Mouse (Mus musculus): ENCODE results near the gene Itgb2l. TPM values are rescaled to one million over a fixed set of nuclear protein-coding genes. Genes with fewer than 3 reads are reported as not detected.
A peak's percentile ranks its signal among the peaks of the same experiment; 100 is the strongest.

Itgb2l gene
- polyA plus RNA-seq (2015; fragmentation: Nextera tagmentation; extraction: Ambion mirVana), result 0.38 and 0.46 TPM in 2 replicates

DNA sequence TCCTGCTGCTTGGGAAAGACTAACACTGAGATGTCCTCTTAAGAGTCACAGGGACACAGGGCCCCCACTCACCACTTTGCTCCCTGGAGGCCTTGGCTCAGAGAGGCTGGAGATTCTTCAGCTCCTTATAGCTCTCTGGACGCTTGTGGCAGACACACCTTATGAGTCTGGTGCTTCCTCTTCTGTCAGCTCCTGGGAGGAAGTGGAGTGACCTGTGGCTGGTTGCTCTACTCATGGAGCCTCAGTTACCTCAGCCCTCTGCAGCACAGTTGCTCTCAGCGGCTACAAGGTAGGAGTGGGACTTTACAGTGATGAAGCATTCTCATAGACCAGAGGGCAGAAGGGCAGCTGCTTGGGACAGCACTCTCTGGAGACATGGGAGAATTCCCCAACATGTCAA, at the start of gene Itgb2l:
Gene Itgb2l (minus strand): TSS at position 152 of the 400 bp plus-strand sequence.
- no peak for ATAC-seq (ENCODE audit: low read depth)
- WGBS, result 56% methylated on average over 2 of the region's 2 CpGs
- no peak within 1 kb of the TSS for H3K4me2 ChIP-seq (ENCODE audit: low read depth, low read length)
- H3K4me3 ChIP-seq (ENCODE audit: low read length), result no peak within 1 kb of the TSS
- H3K36me3 ChIP-seq (ENCODE audit: control insufficient read depth, insufficient read depth, low read length), result no peaks in the 10 kb centered on the region
- H3K27ac ChIP-seq (ENCODE audit: low read length), result no peak within 1 kb of the TSS
- H3K4me1 ChIP-seq (replicated peaks; ENCODE audit: control insufficient read depth, insufficient read depth, low read length), result no peaks in the 10 kb centered on the region
- no peaks in the 10 kb centered on the region for H3K27me3 ChIP-seq (ENCODE audit: control insufficient read depth, insufficient read depth, low read depth, low read length)
- H3K9ac ChIP-seq (ENCODE audit: low read length), result no peak within 1 kb of the TSS
- H3K9me3 ChIP-seq (ENCODE audit: control insufficient read depth, low read length), result no peaks in the 10 kb centered on the region

DNA sequence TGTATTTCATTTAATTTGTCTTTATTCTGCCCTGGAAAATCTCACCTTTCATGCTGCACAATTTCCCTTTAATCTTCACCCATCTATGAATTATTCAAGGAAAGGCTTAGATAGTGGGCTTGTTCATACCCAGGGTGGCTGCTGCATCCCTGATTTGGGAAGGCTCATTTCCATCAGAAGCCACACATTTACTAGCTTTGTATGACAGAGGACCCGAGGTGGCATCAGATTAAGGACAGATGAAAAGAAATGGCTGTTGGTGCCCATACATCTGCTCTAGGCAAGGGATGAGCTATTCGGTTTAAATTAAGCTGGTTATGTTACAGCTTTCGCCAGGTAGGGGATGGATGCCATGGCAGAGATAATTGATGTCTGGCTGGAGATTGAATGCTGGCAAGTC, 48.1 kb upstream of the Itgb2l start:
- H3K27me3 ChIP-seq (ENCODE audit: control insufficient read depth, insufficient read depth, low read depth, low read length), result no peaks in the 10 kb centered on the region
- H3K4me1 ChIP-seq (replicated peaks; ENCODE audit: control insufficient read depth, insufficient read depth, low read length), result no peaks in the 10 kb centered on the region
- no peaks in the 10 kb centered on the region for H3K9me3 ChIP-seq (ENCODE audit: control insufficient read depth, low read length)
- H3K36me3 ChIP-seq (ENCODE audit: control insufficient read depth, insufficient read depth, low read length), result no peaks in the 10 kb centered on the region
- no peak for ATAC-seq (ENCODE audit: low read depth)
- no peak overlapping the region for H3K9ac ChIP-seq (ENCODE audit: low read length)
- no peak overlapping the region for H3K4me2 ChIP-seq (ENCODE audit: low read depth, low read length)
- H3K4me3 ChIP-seq (ENCODE audit: low read length), result no peak overlapping the region
- WGBS, result 80% methylated on average over 3 of the region's 3 CpGs
- H3K27ac ChIP-seq (ENCODE audit: low read length), result no peak overlapping the region

DNA sequence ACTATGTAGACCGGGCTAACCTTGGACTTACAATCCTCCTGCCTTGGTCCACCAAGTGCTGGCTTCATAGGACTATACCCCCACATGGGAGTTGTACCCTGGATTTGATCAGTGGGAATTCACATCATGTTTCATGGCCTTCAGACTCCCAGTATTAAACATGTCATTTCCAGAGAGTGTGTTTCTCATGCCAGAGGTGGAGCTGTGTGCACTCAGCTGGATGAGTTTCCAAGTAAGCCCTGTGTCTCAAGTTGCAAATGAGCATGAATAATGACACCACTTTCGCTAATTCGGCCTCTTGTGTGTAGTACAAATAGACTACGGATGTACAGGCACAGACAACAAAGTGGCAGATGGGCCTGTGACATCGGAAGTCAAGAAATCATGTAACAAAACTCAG, 44.6 kb upstream of the Itgb2l start:
- Histone ChIP-seq H3K36me3 (ENCODE audit: control insufficient read depth, insufficient read depth, low read length) (no peaks in the 10 kb centered on the region), H3K4me3 (ENCODE audit: low read length) (no peak overlapping the region), H3K27ac (ENCODE audit: low read length) (no peak overlapping the region), H3K9ac (ENCODE audit: low read length) (no peak overlapping the region), H3K4me2 (ENCODE audit: low read depth, low read length) (no peak overlapping the region), H3K4me1 (replicated peaks; ENCODE audit: control insufficient read depth, insufficient read depth, low read length) (no peaks in the 10 kb centered on the region), H3K27me3 (ENCODE audit: control insufficient read depth, insufficient read depth, low read depth, low read length) (no peaks in the 10 kb centered on the region), H3K9me3 (ENCODE audit: control insufficient read depth, low read length) (no peaks in the 10 kb centered on the region)
- no peak for ATAC-seq (ENCODE audit: low read depth)
- WGBS, result 82% methylated on average over 5 of the region's 5 CpGs

DNA sequence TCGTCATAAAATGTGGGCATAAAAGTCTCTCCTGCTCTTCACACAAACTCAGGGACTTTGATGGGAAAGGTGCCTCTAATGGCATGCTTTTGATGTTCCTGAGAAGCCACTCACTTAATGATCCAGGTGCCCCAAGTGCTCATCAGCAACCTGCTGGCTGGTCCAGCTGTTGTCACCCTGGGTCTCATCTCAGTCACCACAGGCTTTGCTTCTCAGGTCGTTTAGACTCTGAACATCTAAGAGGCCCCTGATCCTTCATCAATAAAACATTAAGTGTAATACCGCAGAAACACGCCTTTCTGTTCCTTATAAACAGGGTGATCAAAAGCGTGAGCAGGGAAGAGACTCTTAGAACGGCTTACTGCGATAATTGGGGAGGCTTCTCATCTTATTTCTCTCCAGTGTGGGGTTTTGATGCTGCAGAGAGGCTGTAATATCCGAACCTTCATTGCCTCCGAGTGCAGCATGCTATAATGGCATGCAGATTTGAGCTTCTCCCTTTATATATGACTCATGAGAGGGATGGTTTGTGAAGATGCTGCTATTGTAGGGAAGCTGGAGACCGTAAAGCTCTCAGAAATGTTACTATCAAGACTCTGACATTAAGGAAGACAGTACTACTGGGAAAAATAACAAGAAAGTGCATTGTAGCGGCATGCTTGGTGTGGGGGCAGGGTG, 43.7 kb upstream of the Itgb2l start:
- Histone ChIP-seq H3K4me2 (ENCODE audit: low read depth, low read length) (no peak overlapping the region), H3K4me1 (replicated peaks; ENCODE audit: control insufficient read depth, insufficient read depth, low read length) (no peaks in the 10 kb centered on the region), H3K9ac (ENCODE audit: low read length) (no peak overlapping the region), H3K36me3 (ENCODE audit: control insufficient read depth, insufficient read depth, low read length) (no peaks in the 10 kb centered on the region), H3K27ac (ENCODE audit: low read length) (no peak overlapping the region), H3K9me3 (ENCODE audit: control insufficient read depth, low read length) (no peaks in the 10 kb centered on the region), H3K27me3 (ENCODE audit: control insufficient read depth, insufficient read depth, low read depth, low read length) (no peaks in the 10 kb centered on the region), H3K4me3 (ENCODE audit: low read length) (no peak overlapping the region)
- 70% methylated on average over 11 of the region's 11 CpGs for WGBS
- no peak for ATAC-seq (ENCODE audit: low read depth)

DNA sequence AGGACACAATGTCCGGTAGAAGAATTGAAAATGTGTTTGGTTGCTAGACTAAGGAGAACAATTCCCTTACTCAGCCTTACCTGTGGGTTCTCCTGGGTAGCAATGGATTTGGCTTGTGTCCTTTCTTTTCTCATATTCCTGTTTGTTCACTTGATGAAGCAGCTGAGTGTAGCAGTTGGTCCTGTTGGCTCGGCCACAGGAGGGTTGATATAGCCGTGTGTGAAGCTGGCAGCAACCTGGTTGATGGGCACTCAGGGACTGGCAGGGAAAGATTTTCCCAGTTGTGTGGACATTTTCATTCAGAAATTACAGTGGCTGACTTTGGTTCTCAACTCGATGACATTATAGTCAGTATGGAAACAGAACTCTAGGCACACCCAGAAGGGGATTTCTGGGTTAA, 38.4 kb upstream of the Itgb2l start:
- no peak for ATAC-seq (ENCODE audit: low read depth)

DNA sequence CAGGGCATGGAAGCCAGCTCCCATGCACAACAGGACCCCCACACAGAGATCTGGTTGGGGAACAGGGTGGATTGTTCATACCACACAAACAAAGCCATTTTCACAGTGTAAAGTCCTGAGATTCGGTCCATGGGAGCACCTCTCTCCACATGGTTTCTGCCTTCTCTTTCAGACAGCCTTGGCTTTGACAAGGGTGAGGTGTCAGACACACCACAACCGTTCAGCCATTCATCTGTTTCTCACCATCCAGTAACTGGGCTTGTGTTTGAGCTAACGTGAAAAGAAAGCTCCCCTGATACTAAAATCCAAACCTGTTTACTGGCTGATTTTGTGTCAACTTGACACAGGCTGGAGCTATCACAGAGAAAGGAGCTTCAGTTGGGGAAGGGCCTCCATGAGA, 30.8 kb upstream of the Itgb2l start:
- Histone ChIP-seq H3K9ac (ENCODE audit: low read length) (no peak overlapping the region), H3K4me3 (ENCODE audit: low read length) (no peak overlapping the region), H3K4me1 (replicated peaks; ENCODE audit: control insufficient read depth, insufficient read depth, low read length) (peaks cover 5% of the 10 kb centered on the region; the same call in 1 of the 2 replicates), H3K36me3 (ENCODE audit: control insufficient read depth, insufficient read depth, low read length) (no peaks in the 10 kb centered on the region), H3K4me2 (ENCODE audit: low read depth, low read length) (no peak overlapping the region), H3K27me3 (ENCODE audit: control insufficient read depth, insufficient read depth, low read depth, low read length) (no peaks in the 10 kb centered on the region), H3K9me3 (ENCODE audit: control insufficient read depth, low read length) (no peaks in the 10 kb centered on the region), H3K27ac (ENCODE audit: low read length) (no peak overlapping the region)
- ATAC-seq (ENCODE audit: low read depth), result no peak
- WGBS, result 49% methylated on average over 3 of the region's 3 CpGs

More for the DNA sequence above, 38.4 kb upstream of the Itgb2l start:
- H3K4me2 ChIP-seq (ENCODE audit: low read depth, low read length), result no peak overlapping the region
- no peak overlapping the region for H3K27ac ChIP-seq (ENCODE audit: low read length)
- H3K27me3 ChIP-seq (ENCODE audit: control insufficient read depth, insufficient read depth, low read depth, low read length), result no peaks in the 10 kb centered on the region
- WGBS, result 86% methylated on average over 4 of the region's 4 CpGs
- H3K4me1 ChIP-seq (replicated peaks; ENCODE audit: control insufficient read depth, insufficient read depth, low read length), result no peaks in the 10 kb centered on the region
- H3K9me3 ChIP-seq (ENCODE audit: control insufficient read depth, low read length), result no peaks in the 10 kb centered on the region
- H3K36me3 ChIP-seq (ENCODE audit: control insufficient read depth, insufficient read depth, low read length), result no peaks in the 10 kb centered on the region
- H3K4me3 ChIP-seq (ENCODE audit: low read length), result no peak overlapping the region
- no peak overlapping the region for H3K9ac ChIP-seq (ENCODE audit: low read length)

DNA sequence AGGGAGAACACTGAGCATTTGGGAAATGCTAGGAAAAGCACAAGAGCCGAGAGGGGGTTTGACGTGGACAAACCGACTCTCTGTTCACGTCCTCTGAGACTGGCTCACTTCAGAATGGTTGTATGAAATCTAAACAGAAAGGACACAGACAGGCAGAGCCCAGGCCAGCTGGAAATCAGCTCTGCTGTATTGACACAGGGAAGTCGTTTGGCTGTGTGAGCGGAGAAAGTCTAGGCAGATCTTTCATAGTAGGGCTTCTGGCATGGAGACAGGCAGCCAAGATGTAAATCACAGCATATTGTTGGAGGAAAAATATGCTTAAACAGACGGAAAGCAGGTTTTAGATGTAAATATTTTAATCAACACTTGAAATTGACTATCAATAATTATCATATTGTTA, 29.4 kb upstream of the Itgb2l start:
- ATAC-seq (ENCODE audit: low read depth), result 0 out of 2 replicates have a peak, but pooled peaks have one; percentile 34
- H3K9me3 ChIP-seq (ENCODE audit: control insufficient read depth, low read length), result no peaks in the 10 kb centered on the region
- H3K27me3 ChIP-seq (ENCODE audit: control insufficient read depth, insufficient read depth, low read depth, low read length), result no peaks in the 10 kb centered on the region
- no peaks in the 10 kb centered on the region for H3K36me3 ChIP-seq (ENCODE audit: control insufficient read depth, insufficient read depth, low read length)
- H3K9ac ChIP-seq (ENCODE audit: low read length), result no peak overlapping the region; the same call in 1 of the 2 replicates
- H3K4me3 ChIP-seq (ENCODE audit: low read length), result no peak overlapping the region
- peaks cover 7% of the 10 kb centered on the region; the same call in 1 of the 2 replicates for H3K4me1 ChIP-seq (replicated peaks; ENCODE audit: control insufficient read depth, insufficient read depth, low read length)
- H3K27ac ChIP-seq (ENCODE audit: low read length), result no peak overlapping the region
- WGBS, result 29% methylated on average over 7 of the region's 7 CpGs
- no peak overlapping the region for H3K4me2 ChIP-seq (ENCODE audit: low read depth, low read length)

DNA sequence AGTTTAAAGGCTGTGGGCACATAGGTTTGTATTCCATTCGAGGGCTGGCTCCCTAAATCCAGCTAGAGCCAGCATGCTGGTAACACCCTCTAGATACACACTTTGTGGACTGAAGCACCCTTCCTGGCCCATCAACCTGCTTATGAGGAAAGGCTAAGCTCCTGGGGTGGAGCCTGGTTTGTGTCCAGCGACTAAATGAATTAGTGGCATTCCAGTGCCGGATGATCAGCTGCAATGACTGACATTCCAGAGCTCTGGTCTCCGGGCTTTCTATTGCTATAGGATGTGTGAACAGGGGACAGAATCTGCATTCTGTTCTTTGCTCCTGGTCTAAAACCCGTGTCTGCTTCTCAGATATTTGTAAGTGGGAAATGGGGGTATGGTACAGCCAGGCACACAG, 28.9 kb upstream of the Itgb2l start:
- no peaks in the 10 kb centered on the region for H3K36me3 ChIP-seq (ENCODE audit: control insufficient read depth, insufficient read depth, low read length)
- H3K4me1 ChIP-seq (replicated peaks; ENCODE audit: control insufficient read depth, insufficient read depth, low read length), result peaks cover 7% of the 10 kb centered on the region; the same call in 1 of the 2 replicates
- no peak overlapping the region for H3K27ac ChIP-seq (ENCODE audit: low read length)
- ATAC-seq (ENCODE audit: low read depth), result peak; percentile 23; the same call in 1 of the 2 replicates
- WGBS, result 18% methylated on average over 5 of the region's 5 CpGs
- no peaks in the 10 kb centered on the region for H3K9me3 ChIP-seq (ENCODE audit: control insufficient read depth, low read length)
- no peaks in the 10 kb centered on the region for H3K27me3 ChIP-seq (ENCODE audit: control insufficient read depth, insufficient read depth, low read depth, low read length)
- H3K4me3 ChIP-seq (ENCODE audit: low read length), result no peak overlapping the region
- no peak overlapping the region for H3K4me2 ChIP-seq (ENCODE audit: low read depth, low read length)
- no peak overlapping the region; the same call in 1 of the 2 replicates for H3K9ac ChIP-seq (ENCODE audit: low read length)

DNA sequence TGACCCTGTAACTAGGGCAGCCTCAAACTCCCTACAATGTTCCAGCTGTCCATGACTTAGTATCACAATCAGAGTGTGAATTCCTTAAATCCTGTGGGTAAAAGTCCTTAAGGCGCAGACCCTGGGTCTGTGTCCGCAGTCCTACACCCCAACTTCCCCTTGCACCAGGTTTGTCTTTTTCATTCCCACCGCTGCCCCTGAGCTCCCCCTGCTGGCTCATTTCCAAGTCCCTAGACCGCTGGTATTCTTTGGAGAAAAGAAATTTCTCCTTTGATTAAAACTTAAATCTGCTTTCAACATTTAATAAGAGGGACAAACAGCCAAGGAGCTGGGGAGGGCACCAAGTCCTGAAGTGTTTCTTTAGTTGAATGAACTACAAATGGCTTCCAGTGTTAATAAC, 26.2 kb upstream of the Itgb2l start:
- Histone ChIP-seq H3K4me1 (replicated peaks; ENCODE audit: control insufficient read depth, insufficient read depth, low read length) (peaks cover 7% of the 10 kb centered on the region; the same call in 1 of the 2 replicates), H3K27me3 (ENCODE audit: control insufficient read depth, insufficient read depth, low read depth, low read length) (no peaks in the 10 kb centered on the region), H3K36me3 (ENCODE audit: control insufficient read depth, insufficient read depth, low read length) (no peaks in the 10 kb centered on the region), H3K27ac (ENCODE audit: low read length) (no peak overlapping the region), H3K9me3 (ENCODE audit: control insufficient read depth, low read length) (no peaks in the 10 kb centered on the region), H3K4me2 (ENCODE audit: low read depth, low read length) (no peak overlapping the region), H3K9ac (ENCODE audit: low read length) (no peak overlapping the region), H3K4me3 (ENCODE audit: low read length) (no peak overlapping the region)
- no peak; the same call in 1 of the 2 replicates for ATAC-seq (ENCODE audit: low read depth)
- 45% methylated on average over 4 of the region's 4 CpGs for WGBS
